Mouse (Mus musculus) left cerebral cortex, postnatal 4 days (tissue): Measurements from ENCODE around the gene Myh14. TPM values are rescaled to one million over a fixed set of nuclear protein-coding genes. Genes with fewer than 3 reads are reported as not detected.

ENCODE experiments used
- DNase-seq: peaks from one replicate; pipeline ENCODE4 v3.0.0-alpha.2; 2022
- intact Hi-C: fragments of 180-260 bp; cut with DNase I; formaldehyde crosslinking; loops from one replicate; pipeline ENCODE4 v1.15.1; 2025
- total RNA-seq, 2 experiments: library from RNA; stranded (reverse); gene quantifications; 2 replicates each; pipeline ENCODE4 v1.2.3; 2021

Myh14 gene
- total RNA-seq, 2 experiments from 2014 or later, result 3.0 to 5.7 TPM

- intact Hi-C loops, result no loop called here
- no peak for DNase-seq
Measured at GRCm38 (mm10) chr7:44585606-44586005, 85.0 kb downstream of the Myh14 start.

- no peak for DNase-seq
- intact Hi-C loops, result no loop called here
Measured at GRCm38 (mm10) chr7:44584921-44585320, 85.7 kb downstream of the Myh14 start.

- intact Hi-C loops, result no loop called here
- no peak for DNase-seq
Measured at GRCm38 (mm10) chr7:44584265-44584804, 86.3 kb downstream of the Myh14 start.

- no peak for DNase-seq
- intact Hi-C loops, result no loop called here
Measured at GRCm38 (mm10) chr7:44583146-44583545, 87.5 kb downstream of the Myh14 start.

- DNase-seq, result no peak
- intact Hi-C loops, result no loop called here
Measured at GRCm38 (mm10) chr7:44582709-44583108, 87.9 kb downstream of the Myh14 start.

- no peak for DNase-seq
- intact Hi-C loops, result no loop called here
Measured at GRCm38 (mm10) chr7:44581637-44582036, 89.0 kb downstream of the Myh14 start.

GRCm38 (mm10) chr7:44576333-44576844 is 94.3 kb downstream of the Myh14 start:
- intact Hi-C loops, result no loop called here
- no peak for DNase-seq

GRCm38 (mm10) chr7:44572956-44573484 is 97.6 kb downstream of the Myh14 start:
- intact Hi-C loops, result no loop called here
- no peak for DNase-seq

GRCm38 (mm10) chr7:44572213-44572701 is 98.4 kb downstream of the Myh14 start, which contains the start of gene Napsa:
Napsa (plus strand) TSS chr7:44572380.
- DNase-seq, result no peak

GRCm38 (mm10) chr7:44571811-44572210 is 98.8 kb downstream of the Myh14 start:
- no peak for DNase-seq
- intact Hi-C loops, result no loop called here

More at GRCm38 (mm10) chr7:44572213-44572701, 98.4 kb downstream of the Myh14 start, which contains the start of gene Napsa:
- intact Hi-C loops, result no loop called here

- intact Hi-C loops, result no loop called here
- DNase-seq, result no peak
Measured at GRCm38 (mm10) chr7:44570989-44571388, 99.7 kb downstream of the Myh14 start.

- intact Hi-C loops, result loop anchor here (10.0 kb wide), 1 partner anchor 54 kb away; no protein-coding TSS in a partner anchor
- no peak for DNase-seq
Measured at GRCm38 (mm10) chr7:44568803-44569202, 101.8 kb downstream of the Myh14 start.

- no peak for DNase-seq
- intact Hi-C loops, result loop anchor here (10.0 kb wide), 1 partner anchor 51 kb away; no protein-coding TSS in a partner anchor
Measured at GRCm38 (mm10) chr7:44565414-44565813, 105.2 kb downstream of the Myh14 start.

GRCm38 (mm10) chr7:44564486-44564885 is 106.2 kb downstream of the Myh14 start:
- DNase-seq, result no peak
- intact Hi-C loops, result loop anchor here (10.0 kb wide), 1 partner anchor 50 kb away; no protein-coding TSS in a partner anchor

- intact Hi-C loops, result loop anchor here (10.0 kb wide), 1 partner anchor 48 kb away; no protein-coding TSS in a partner anchor
- DNase-seq, result no peak
Measured at GRCm38 (mm10) chr7:44563284-44563683, 107.4 kb downstream of the Myh14 start.

GRCm38 (mm10) chr7:44560435-44561400 is 109.9 kb downstream of the Myh14 start:
- DNase-seq, result peak; percentile 88

GRCm38 (mm10) chr7:44557629-44558028 is 113.0 kb downstream of the Myh14 start:
- no peak for DNase-seq
- intact Hi-C loops, result no loop called here

More at GRCm38 (mm10) chr7:44560435-44561400, 109.9 kb downstream of the Myh14 start:
- intact Hi-C loops, result loop anchor here (10.0 kb wide), 1 partner anchor 46 kb away; no protein-coding TSS in a partner anchor
